Mouse (Mus musculus) liver, embryonic 14.5 days (tissue): ENCODE results near the gene Lmbr1l.

Experiments used
- CTCF ChIP-seq: IDR thresholded peaks from 2 replicates; pipeline ENCODE4 v1.5.1; 2016; ENCODE audit warnings: antibody characterized with exemption, low read depth, control low read depth
- EP300 ChIP-seq: IDR thresholded peaks from 2 replicates; pipeline ENCODE4 v1.6.1; 2016; ENCODE audit warnings: antibody characterized with exemption, low read depth

GRCm38 (mm10) chr15:98958901-98959420 is 40.9 kb upstream of the Lmbr1l start:
- TF ChIP-seq CTCF (no peak), EP300 (no peak)
